ENCODE assay signal across 1 mouse cellular context in genomic region chr2:34718196-34718595, GRCm38 (mm10).
TF ChIP-seq lines count a peak whose summit lies in the region.

No protein-coding gene starts in this region.

TF ChIP-seq in CH12.LX, 34 proteins besides CTCF, POLR2A, EP300 and RAD21 (continued from another document):
- TF ChIP-seq TCF12 (IDR thresholded peaks at IDR 0.05; ENCODE audit: low read depth, low read length), result no peak
- TF ChIP-seq MEF2A (IDR thresholded peaks at IDR 0.05; ENCODE audit: borderline replicate concordance, low read depth, low read length), result no peak
- no peak for TF ChIP-seq CHD2 (IDR thresholded peaks at IDR 0.05; ENCODE audit: low read length)
